Mouse (Mus musculus) ES-E14 (cell line): ENCODE measurements around the gene Nek2. TPM values are rescaled to one million over a fixed set of nuclear protein-coding genes. Genes with fewer than 3 reads are reported as not detected.

Experiments used
- DNase-seq: peaks from one replicate; pipeline ENCODE4 v3.0.0-alpha.2; 2013; ENCODE audit warnings: low read depth, low spot score
- H3K27ac ChIP-seq: 2 replicates; pipeline ENCODE4 v1.5.1; 2012; ENCODE audit warnings: low read depth, mild to moderate bottlenecking, low read length, moderate library complexity, mixed read lengths; ENCODE audit not compliant: poor library complexity, insufficient read depth, severe bottlenecking
- H3K36me3 ChIP-seq: 2 replicates; pipeline ENCODE4 v1.6.1; 2012; ENCODE audit warnings: mild to moderate bottlenecking, low read length, moderate library complexity, mixed read lengths; ENCODE audit not compliant: control insufficient read depth, poor library complexity, insufficient read depth, severe bottlenecking
- H3K4me1 ChIP-seq, 2 experiments: fragments of 150-350 bp in 1 of 2; sonication (generic) in 1 of 2; 2 replicates each; pipeline ENCODE4 v1.6.1; 2012; ENCODE audit warnings: low read length in 2 of 2, mild to moderate bottlenecking in 1 of 2, mixed read lengths in 1 of 2; ENCODE audit not compliant: control insufficient read depth in 2 of 2, insufficient read depth in 2 of 2, poor library complexity in 1 of 2
- H3K4me3 ChIP-seq, 2 experiments: fragments of 150-350 bp in 1 of 2; sonication (generic) in 1 of 2; 2 replicates each; pipeline ENCODE4 v1.5.1; 2012; ENCODE audit warnings: low read length in 2 of 2, low read depth in 1 of 2, mild to moderate bottlenecking in 1 of 2, mixed read lengths in 1 of 2; ENCODE audit not compliant: insufficient read depth in 1 of 2, poor library complexity in 1 of 2, severe bottlenecking in 1 of 2
- H3K9ac ChIP-seq: 2 replicates; pipeline ENCODE4 v1.6.1; 2012; ENCODE audit warnings: low read depth, mild to moderate bottlenecking, low read length, mixed read lengths; ENCODE audit not compliant: poor library complexity, insufficient read depth, severe bottlenecking
- H3K9me3 ChIP-seq: fragments of 150-350 bp; sonication (generic); 2 replicates; pipeline ENCODE4 v1.6.1; 2012; ENCODE audit warnings: low read depth, mild to moderate bottlenecking, low read length; ENCODE audit not compliant: control insufficient read depth, insufficient read depth
- CHD2 ChIP-seq: IDR thresholded peaks from 2 replicates; pipeline ENCODE4 v1.6.1; 2014; ENCODE audit warnings: mild to moderate bottlenecking, low read depth, low read length, inconsistent platforms
- HCFC1 ChIP-seq: IDR thresholded peaks from 2 replicates; pipeline ENCODE4 v1.6.1; 2012; ENCODE audit warnings: low read length, inconsistent platforms, borderline replicate concordance; ENCODE audit not compliant: insufficient read depth
- MAFK ChIP-seq: IDR thresholded peaks from 2 replicates; pipeline ENCODE4 v1.6.1; 2014; ENCODE audit warnings: mild to moderate bottlenecking, low read depth, low read length, inconsistent platforms; ENCODE audit not compliant: insufficient read depth
- ZC3H11A ChIP-seq: IDR thresholded peaks from 2 replicates; pipeline ENCODE4 v1.6.1; 2012; ENCODE audit warnings: low read depth, mild to moderate bottlenecking, inconsistent platforms, low read length, borderline replicate concordance
- ZNF384 ChIP-seq: IDR thresholded peaks from 2 replicates; pipeline ENCODE4 v1.6.1; 2012; ENCODE audit warnings: low read depth, low read length, inconsistent platforms
- in situ Hi-C, 2 experiments: fragments of 600-800 bp; cut with MboI; formaldehyde crosslinking; loops; one replicate each; pipeline ENCODE4 v1.15.1; 2025; ENCODE audit warnings: low sequenced_read_pairs in 2 of 2, inconsistent platforms in 1 of 2; ENCODE audit not compliant: unreplicated experiment in 2 of 2
- total RNA-seq: library from RNA; depleted of rRNA; stranded (reverse); fragments of 300-350 nt; gene quantifications from 2 replicates; pipeline ENCODE4 v1.2.3, GENCODE M21; 2012

Nek2 gene
- total RNA-seq, 1 experiment = 50.5 TPM

DNA sequence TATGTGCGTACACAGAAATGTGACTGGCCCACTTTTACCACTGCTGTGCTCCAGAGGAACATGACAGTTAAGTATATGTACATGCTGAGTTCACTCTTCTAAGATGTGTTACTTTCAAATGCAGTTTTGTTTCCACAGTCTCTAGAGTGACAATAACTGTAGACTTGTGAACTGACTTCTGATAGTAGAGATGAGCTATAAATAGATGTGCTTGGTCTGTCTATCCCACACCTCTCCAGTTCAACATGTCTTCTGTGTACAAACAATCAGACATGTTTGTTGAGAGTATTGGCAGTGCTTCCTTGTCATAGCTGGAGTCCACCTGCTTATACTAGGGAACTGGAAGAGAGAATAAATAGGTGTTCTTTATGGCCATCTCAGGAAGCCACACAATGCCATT, 40.8 kb upstream of the Nek2 start:
- peaks cover 3% of the 10 kb centered on the region; the same call in 1 of the 2 replicates for H3K36me3 ChIP-seq
- no peak overlapping the region for H3K27ac ChIP-seq
- TF ChIP-seq CHD2 = no peak
- TF ChIP-seq HCFC1 = no peak
- TF ChIP-seq ZC3H11A = no peak
- no peak for TF ChIP-seq ZNF384
- no peaks in the 10 kb centered on the region for H3K4me1 ChIP-seq
- no peaks in the 10 kb centered on the region for H3K9me3 ChIP-seq
- in situ Hi-C loops = no loop called here
- no peak overlapping the region for H3K9ac ChIP-seq
- DNase-seq = no peak
- no peak overlapping the region for H3K4me3 ChIP-seq

DNA sequence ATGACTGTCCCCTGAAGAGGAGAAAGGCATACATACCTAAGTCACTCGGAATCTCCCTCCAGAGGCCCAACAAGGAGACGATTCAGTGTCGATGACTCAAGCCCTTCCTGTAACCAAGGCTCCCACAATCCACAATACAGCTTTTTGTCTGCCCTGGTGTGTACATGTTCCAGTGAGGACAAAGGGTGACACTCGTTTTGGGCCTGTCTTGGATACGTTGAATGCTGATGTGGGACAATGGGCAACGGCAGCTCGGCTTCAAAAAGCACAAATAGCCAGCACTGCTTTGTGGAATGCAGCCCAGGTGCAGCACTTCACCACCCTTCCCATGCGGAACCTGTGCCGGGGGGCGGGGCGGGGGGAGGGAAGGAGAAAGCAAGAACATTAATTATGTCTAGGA, 36.1 kb upstream of the Nek2 start:
- TF ChIP-seq ZC3H11A (no peak), MAFK (no peak), HCFC1 (no peak)
- Histone ChIP-seq H3K27ac (no peak overlapping the region), H3K9ac (no peak overlapping the region), H3K36me3 (no peaks in the 10 kb centered on the region), H3K4me3 (no peak overlapping the region), H3K4me1 (no peaks in the 10 kb centered on the region), H3K9me3 (no peaks in the 10 kb centered on the region)
- DNase-seq = no peak
- in situ Hi-C loops = no loop called here

DNA sequence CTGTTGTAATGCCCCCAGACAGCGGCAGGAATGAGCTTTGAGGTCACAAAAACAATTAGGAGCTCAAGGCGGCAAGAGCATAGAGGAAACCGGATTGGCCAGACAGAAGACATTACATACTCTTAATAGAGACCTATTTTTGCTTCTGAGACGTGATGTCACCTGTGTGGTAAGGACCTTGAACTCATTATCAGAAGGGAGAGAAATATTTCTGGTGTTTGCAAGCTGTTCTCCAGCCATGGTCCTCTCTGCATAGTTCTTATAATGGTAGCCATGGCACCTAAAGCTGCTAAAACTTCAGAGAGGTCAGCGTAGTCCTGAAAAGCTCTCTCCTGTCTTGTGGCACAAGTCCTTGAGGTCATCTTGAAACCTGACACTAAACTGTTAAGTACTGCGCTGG, 35.0 kb upstream of the Nek2 start:
- Histone ChIP-seq H3K9ac (no peak overlapping the region), H3K4me1 (no peaks in the 10 kb centered on the region), H3K4me3 (no peak overlapping the region), H3K9me3 (no peaks in the 10 kb centered on the region), H3K27ac (no peak overlapping the region), H3K36me3 (no peaks in the 10 kb centered on the region)
- in situ Hi-C loops = no loop called here
- DNase-seq = no peak
- no peak for TF ChIP-seq CHD2
- no peak for TF ChIP-seq ZNF384
- TF ChIP-seq HCFC1 = no peak
- no peak for TF ChIP-seq MAFK
- no peak for TF ChIP-seq ZC3H11A

DNA sequence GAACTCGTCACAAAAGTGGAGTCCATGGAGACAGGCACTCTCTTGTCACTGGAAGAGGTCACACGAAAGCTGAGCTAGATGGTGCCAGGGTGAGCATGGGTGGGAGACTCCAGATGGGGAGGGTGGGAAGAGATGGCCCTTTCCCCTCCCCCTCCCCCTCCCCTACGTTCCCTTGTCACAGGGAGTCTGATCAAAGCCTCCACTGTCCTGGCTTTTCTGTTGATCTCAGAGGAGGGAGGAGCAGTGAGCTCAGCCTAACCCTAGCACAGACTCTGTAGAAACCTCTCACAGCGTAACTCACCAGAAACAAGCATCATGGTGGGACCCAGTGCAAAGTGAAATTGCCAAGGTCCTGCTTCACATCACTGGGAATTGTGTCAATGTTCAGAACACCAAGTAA, 33.9 kb upstream of the Nek2 start:
- Histone ChIP-seq H3K4me3 (no peak overlapping the region), H3K4me1 (no peaks in the 10 kb centered on the region), H3K9ac (no peak overlapping the region), H3K27ac (no peak overlapping the region), H3K9me3 (no peaks in the 10 kb centered on the region), H3K36me3 (no peaks in the 10 kb centered on the region)
- in situ Hi-C loops = no loop called here
- no peak for DNase-seq
- TF ChIP-seq CHD2 = no peak

DNA sequence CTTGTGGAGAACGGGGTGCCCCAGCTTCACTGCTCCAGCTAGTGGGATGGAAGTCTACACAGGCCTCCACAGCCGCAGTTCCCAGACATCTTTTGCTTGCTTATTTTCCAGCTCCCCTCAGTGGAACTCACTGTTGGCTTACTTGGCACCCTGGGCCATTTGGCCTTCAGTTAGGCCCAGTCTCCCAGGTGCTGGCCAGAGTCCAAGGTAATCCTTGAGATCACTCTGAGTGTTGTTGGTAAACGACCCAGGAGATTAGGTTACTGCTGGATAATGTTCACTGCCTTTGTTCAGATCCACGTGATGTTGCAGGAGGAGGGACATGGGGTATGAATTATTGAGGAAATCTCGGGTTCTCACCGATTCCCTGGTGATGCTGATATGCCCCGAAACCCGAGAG, 28.3 kb upstream of the Nek2 start:
- Histone ChIP-seq H3K9me3 (no peaks in the 10 kb centered on the region), H3K36me3 (no peaks in the 10 kb centered on the region), H3K4me1 (no peaks in the 10 kb centered on the region), H3K4me3 (no peak overlapping the region), H3K9ac (no peak overlapping the region), H3K27ac (no peak overlapping the region)
- TF ChIP-seq HCFC1 (no peak), ZC3H11A (no peak), MAFK (no peak), CHD2 (no peak), ZNF384 (no peak)
- in situ Hi-C loops = no loop called here
- DNase-seq = no peak
